Mouse (Mus musculus): ENCODE results near the gene Gtf2i. TPM values are rescaled to one million over a fixed set of nuclear protein-coding genes. Genes with fewer than 3 reads are reported as not detected.

Gene Gtf2i
- polyA plus RNA-seq, 1 experiment from 2014 or later = 195 TPM

DNA sequence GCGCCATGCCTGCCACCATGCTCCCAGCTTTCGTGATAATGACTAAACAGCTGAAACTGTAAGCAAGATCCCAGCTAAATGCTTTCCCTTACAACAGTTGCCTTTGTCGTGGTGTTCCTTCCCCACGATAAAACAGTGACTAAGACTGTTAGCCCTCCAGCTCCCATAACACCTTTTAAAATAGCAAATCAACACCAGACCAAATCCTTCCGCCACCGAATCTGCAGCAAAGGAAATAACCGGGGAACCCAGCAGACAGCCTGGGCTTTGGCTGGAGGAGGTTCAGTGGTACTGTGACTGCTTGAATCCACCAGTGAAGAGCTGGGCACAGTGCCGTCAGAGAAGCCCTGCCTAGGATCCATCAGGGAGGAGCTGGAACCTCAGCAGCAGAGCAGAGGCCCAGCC is 65.3 kb downstream of the Gtf2i start:
- Histone ChIP-seq H3K4me2 (no peak overlapping the region), H3K27ac (no peak overlapping the region; the same call in 1 of the 2 replicates), H3K27me3 (no peaks in the 10 kb centered on the region), H3K9me3 (replicated peaks) (no peaks in the 10 kb centered on the region), H3K4me1 (no peaks in the 10 kb centered on the region), H3K9ac (no peak overlapping the region), H3K4me3 (no peak overlapping the region), H3K36me3 (ENCODE audit: poor library complexity, severe bottlenecking) (peaks cover 98% of the 10 kb centered on the region)
- ATAC-seq = no peak
- WGBS = 93% methylated on average over 8 of the region's 8 CpGs

DNA sequence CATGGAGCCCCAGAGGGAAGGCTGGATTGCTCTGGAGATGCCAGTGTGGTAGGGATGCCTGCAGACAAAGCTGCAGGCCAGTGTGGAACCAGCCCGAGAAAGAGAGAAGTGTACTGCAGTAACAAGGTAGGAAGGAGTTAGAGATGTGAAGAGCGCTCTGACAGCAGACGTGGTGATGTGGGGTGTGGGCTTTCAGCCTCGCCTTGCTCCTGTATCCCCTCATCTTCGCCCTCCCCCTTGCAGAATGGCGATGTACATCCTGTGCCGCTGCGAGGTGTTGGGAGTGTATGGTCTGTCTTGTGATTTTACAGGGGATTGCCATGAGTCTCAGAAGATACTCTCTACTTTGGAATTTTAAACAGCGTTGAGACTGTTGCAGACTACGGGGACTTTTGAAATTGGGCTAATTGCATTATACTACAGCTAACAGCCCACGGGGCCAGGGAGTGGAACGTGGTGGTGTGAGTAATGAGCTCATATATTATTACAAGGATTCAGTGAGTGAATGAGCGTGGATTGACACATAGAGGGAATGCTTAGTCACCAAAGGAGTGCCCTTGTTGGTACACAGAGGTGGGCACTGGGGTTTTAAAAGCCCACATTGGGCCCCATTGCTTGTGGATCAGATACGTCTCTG is 65.8 kb downstream of the Gtf2i start:
- H3K27me3 ChIP-seq = no peaks in the 10 kb centered on the region
- no peak overlapping the region for H3K9ac ChIP-seq
- 90% methylated on average over 14 of the region's 14 CpGs for WGBS
- H3K4me2 ChIP-seq = no peak overlapping the region
- no peaks in the 10 kb centered on the region for H3K9me3 ChIP-seq (replicated peaks)
- no peak overlapping the region for H3K4me3 ChIP-seq
- no peak for ATAC-seq
- no peaks in the 10 kb centered on the region for H3K4me1 ChIP-seq
- H3K27ac ChIP-seq = no peak overlapping the region; the same call in 1 of the 2 replicates
- peaks cover 98% of the 10 kb centered on the region for H3K36me3 ChIP-seq (ENCODE audit: poor library complexity, severe bottlenecking)

DNA sequence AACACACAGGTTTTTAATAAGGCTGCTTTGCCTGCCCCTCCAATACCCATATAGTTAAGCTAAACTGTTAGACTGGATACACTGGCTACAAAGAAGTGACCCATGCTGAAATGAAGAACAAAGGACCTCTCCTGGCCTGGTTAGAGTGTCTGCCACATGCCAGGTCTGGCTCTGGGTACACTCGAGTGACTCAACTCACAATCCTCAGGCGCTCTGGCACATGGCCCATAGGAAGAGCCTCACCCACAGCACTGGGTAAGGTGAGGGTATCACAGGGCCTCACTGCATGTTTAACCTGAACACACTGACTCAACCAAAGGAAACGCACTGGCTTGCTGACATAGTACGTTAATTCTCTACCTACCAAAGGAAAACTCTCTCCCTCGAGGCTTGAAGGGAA is 68.4 kb downstream of the Gtf2i start:
- Histone ChIP-seq H3K9me3 (replicated peaks) (no peaks in the 10 kb centered on the region), H3K4me1 (no peaks in the 10 kb centered on the region), H3K27ac (no peak overlapping the region), H3K27me3 (no peaks in the 10 kb centered on the region), H3K4me3 (no peak overlapping the region), H3K9ac (no peak overlapping the region), H3K36me3 (ENCODE audit: poor library complexity, severe bottlenecking) (peaks cover 98% of the 10 kb centered on the region), H3K4me2 (no peak overlapping the region)
- ATAC-seq = no peak
- WGBS = 92% methylated on average over 5 of the region's 5 CpGs

GRCm38 (mm10) chr5:134244890-134245289 is 69.7 kb downstream of the Gtf2i start:
- Histone ChIP-seq H3K36me3 (ENCODE audit: poor library complexity, severe bottlenecking) (peaks cover 100% of the 10 kb centered on the region), H3K27me3 (no peaks in the 10 kb centered on the region), H3K27ac (no peak overlapping the region), H3K9me3 (replicated peaks) (no peaks in the 10 kb centered on the region), H3K4me1 (no peaks in the 10 kb centered on the region), H3K4me3 (no peak overlapping the region), H3K4me2 (no peak overlapping the region), H3K9ac (no peak overlapping the region)
- 96% methylated on average over 5 of the region's 5 CpGs for WGBS
- no peak for ATAC-seq

DNA sequence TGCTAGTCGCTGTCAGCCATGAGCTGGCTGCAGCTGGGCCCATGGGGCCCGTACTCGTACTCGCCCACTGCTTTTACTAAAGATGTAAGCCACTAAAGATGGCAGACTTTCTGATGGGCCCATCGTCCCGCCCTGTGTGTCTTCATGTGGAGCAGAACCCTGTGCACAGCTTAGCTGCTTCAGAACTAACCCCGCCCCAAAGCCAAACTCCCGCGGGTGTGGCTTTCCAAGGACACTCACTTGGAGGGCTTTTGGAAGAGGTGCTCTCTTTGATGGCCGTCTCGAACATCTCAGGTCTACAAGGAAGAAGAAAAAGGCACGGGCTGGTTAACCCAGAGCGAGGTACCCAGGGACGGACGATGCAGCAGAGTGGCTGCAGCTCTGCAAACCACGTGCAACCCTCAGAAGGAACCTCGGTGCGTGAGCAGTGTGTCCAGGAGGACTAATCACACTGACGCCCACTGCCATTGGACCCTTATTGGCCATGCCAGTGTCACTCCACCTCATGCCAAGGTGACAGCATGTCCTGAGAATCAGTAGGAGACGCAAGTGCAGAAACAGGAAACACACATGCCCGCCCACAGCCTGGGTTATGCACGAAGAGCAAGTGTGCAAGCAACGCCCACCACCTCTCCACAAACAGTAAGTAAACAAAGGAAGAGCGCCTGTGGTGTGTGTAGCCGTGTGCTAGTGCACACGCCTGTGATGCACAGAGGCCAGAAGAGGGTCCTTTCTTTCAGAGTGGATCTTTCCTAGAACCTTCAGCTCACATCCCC is 70.7 kb downstream of the Gtf2i start:
- H3K4me1 ChIP-seq = peaks cover 6% of the 10 kb centered on the region
- no peak overlapping the region for H3K27ac ChIP-seq
- ATAC-seq = no peak
- peaks cover 100% of the 10 kb centered on the region for H3K36me3 ChIP-seq (ENCODE audit: poor library complexity, severe bottlenecking)
- H3K4me2 ChIP-seq = no peak overlapping the region
- no peak overlapping the region for H3K9ac ChIP-seq
- H3K4me3 ChIP-seq = no peak overlapping the region
- no peaks in the 10 kb centered on the region for H3K9me3 ChIP-seq (replicated peaks)
- 93% methylated on average over 26 of the region's 26 CpGs for WGBS
- H3K27me3 ChIP-seq = no peaks in the 10 kb centered on the region

DNA sequence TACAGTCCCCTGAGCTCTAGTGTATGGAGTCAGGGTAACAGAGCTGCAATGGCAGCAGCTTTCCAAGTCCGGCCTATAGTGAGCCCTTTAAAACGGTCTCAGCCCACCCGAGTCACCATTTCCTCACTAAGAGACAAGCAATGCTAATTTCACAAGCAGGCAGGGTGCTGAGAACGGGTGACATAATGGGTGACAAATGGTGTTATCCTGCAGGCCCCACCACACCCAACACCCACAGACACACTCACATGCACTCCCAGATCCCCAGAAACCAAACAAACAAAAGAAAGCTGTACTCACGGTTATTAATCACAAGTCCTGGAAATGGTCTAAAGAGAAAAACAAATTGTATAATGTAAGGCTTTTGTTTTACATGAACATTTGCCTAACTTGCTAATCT is 72.7 kb downstream of the Gtf2i start:
- WGBS = 80% methylated on average over 5 of the region's 5 CpGs
- Histone ChIP-seq H3K4me2 (no peak overlapping the region), H3K9me3 (replicated peaks) (no peaks in the 10 kb centered on the region), H3K27ac (no peak overlapping the region), H3K36me3 (ENCODE audit: poor library complexity, severe bottlenecking) (peaks cover 100% of the 10 kb centered on the region), H3K27me3 (no peaks in the 10 kb centered on the region), H3K4me1 (peaks cover 16% of the 10 kb centered on the region), H3K9ac (no peak overlapping the region), H3K4me3 (no peak overlapping the region)
- no peak for ATAC-seq

DNA sequence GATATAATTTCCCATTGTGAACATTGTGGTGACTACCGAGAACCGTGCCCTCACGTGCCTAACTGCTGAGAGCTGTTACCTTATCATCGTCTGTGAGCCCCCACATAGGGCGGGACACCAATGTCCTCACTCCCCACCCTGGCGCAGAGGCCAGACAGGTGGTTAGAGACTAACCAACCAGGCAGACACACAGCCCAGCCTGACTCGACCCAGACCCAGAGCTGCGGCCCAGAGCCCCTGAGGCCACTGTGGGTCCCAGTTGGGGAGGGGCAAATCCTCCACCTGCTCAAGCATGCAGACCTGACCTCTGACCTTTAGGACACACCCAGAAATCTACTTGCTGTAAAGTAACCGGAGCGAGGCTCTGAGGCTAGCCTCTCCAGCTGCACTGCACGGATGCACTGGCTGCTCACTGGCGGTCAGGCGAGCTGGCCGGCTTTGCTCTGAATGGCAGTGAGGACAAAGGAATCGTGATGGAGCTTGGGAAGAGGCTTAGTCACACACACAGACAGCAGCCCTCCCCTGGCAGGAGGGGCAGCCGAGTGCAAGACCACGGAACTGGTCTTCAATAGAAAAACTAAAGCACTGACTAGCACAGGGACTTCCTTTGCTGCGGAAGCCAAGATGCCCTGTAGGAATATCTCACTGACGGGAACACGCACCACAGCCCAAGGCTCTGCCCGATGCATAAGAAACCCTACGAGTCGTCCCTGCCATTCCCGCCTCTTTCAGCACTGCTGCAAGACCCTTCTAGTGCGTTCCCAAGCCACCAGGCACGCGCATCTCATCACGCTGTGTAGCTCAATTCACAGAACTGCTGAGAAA is 76.4 kb downstream of the Gtf2i start:
- 40% methylated on average over 28 of the region's 28 CpGs for WGBS
- H3K4me2 ChIP-seq = no peak overlapping the region
- peaks cover 35% of the 10 kb centered on the region for H3K4me1 ChIP-seq
- H3K27ac ChIP-seq = peak overlapping the region; percentile 72
- H3K9ac ChIP-seq = peak overlapping the region; percentile 27
- no peaks in the 10 kb centered on the region for H3K9me3 ChIP-seq (replicated peaks)
- no peaks in the 10 kb centered on the region for H3K27me3 ChIP-seq
- H3K36me3 ChIP-seq (ENCODE audit: poor library complexity, severe bottlenecking) = peaks cover 80% of the 10 kb centered on the region
- H3K4me3 ChIP-seq = no peak overlapping the region
- ATAC-seq = peak; percentile 57; the same call in 1 of the 2 replicates

- Histone ChIP-seq H3K36me3 (ENCODE audit: poor library complexity, severe bottlenecking) (peaks cover 73% of the 10 kb centered on the region), H3K9me3 (replicated peaks) (no peaks in the 10 kb centered on the region), H3K4me1 (peaks cover 35% of the 10 kb centered on the region), H3K27me3 (no peaks in the 10 kb centered on the region), H3K27ac (no peak overlapping the region), H3K4me2 (no peak overlapping the region), H3K4me3 (no peak overlapping the region), H3K9ac (no peak overlapping the region)
- 93% methylated on average over 11 of the region's 11 CpGs for WGBS
- ATAC-seq = no peak
Measured at GRCm38 (mm10) chr5:134237508-134237907, 77.1 kb downstream of the Gtf2i start.

DNA sequence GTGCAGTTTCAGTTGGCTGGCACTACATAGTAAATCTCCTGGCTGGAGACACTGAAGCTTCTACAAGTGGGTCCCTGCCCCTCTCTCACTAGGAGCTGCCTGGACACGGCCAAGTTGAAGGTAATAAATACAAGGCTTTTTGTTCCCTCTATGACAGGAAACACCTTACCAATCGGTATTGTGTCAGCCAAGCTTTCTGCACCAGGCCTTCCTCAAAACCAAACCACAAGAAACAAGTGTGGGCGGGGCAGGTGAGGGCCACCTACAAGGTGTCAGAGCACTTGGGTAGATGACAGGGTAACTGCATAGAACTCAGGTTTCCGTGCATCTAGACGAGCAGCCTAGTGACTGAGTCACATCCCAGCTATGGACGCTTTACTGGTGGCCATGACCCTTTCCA is 77.8 kb downstream of the Gtf2i start:
- peaks cover 35% of the 10 kb centered on the region for H3K4me1 ChIP-seq
- H3K4me3 ChIP-seq = no peak overlapping the region
- H3K36me3 ChIP-seq (ENCODE audit: poor library complexity, severe bottlenecking) = peaks cover 66% of the 10 kb centered on the region
- 93% methylated on average over 6 of the region's 6 CpGs for WGBS
- H3K9me3 ChIP-seq (replicated peaks) = no peaks in the 10 kb centered on the region
- 0 out of 2 replicates have a peak overlapping the region, but pooled peaks have one; percentile 17 for H3K27ac ChIP-seq
- no peak overlapping the region for H3K9ac ChIP-seq
- H3K4me2 ChIP-seq = no peak overlapping the region
- H3K27me3 ChIP-seq = no peaks in the 10 kb centered on the region
- no peak for ATAC-seq

DNA sequence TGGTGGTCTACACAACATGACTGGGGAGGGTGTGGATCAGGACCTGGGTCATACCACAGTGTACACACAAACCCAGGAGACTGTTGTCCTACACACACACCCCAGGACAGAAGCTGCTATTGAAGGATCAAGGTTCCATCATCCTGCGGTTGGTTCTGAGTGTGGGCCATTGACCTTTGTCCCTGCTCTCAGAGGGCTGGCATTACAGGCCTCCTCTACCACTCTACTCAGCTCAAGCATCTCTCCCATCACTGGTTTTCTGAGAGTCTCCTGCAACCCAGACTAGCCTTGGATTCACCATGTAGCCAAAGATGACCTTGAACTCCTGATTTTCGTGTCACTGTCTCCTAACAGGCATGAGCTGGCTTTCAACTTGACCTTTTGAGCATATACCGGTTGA is 78.3 kb downstream of the Gtf2i start:
- Histone ChIP-seq H3K9me3 (replicated peaks) (no peaks in the 10 kb centered on the region), H3K4me3 (no peak overlapping the region), H3K4me1 (peaks cover 35% of the 10 kb centered on the region), H3K4me2 (no peak overlapping the region), H3K9ac (no peak overlapping the region), H3K27me3 (no peaks in the 10 kb centered on the region), H3K27ac (peak overlapping the region; percentile 75; the same call in 1 of the 2 replicates), H3K36me3 (ENCODE audit: poor library complexity, severe bottlenecking) (peaks cover 61% of the 10 kb centered on the region)
- WGBS = 95% methylated on average over 3 of the region's 3 CpGs
- ATAC-seq = no peak

DNA sequence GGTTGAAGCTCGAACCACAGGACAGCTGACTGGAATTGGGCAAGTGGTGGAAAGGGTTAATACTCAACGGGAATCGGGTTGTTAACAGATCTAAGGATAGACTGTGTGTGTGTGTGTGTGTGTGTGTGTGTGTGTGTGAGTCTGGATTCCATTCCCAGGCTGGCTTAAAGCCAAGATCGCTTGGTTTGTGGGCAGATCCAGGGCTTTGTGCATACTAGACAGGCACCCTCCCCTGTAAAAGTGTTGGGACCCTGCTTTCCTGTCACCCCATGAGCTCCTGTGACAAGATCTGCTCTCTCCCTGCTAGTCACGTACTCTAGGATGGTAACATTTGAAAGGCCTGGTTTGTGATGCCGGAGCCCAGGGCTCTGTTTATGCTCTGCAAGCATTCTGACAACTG is 79.4 kb downstream of the Gtf2i start:
- 36% methylated on average over 6 of the region's 6 CpGs for WGBS
- Histone ChIP-seq H3K4me1 (peaks cover 35% of the 10 kb centered on the region), H3K9ac (0 out of 2 replicates have a peak overlapping the region, but pooled peaks have one; percentile 12), H3K36me3 (ENCODE audit: poor library complexity, severe bottlenecking) (peaks cover 49% of the 10 kb centered on the region), H3K4me2 (no peak overlapping the region), H3K9me3 (replicated peaks) (no peaks in the 10 kb centered on the region), H3K4me3 (no peak overlapping the region), H3K27ac (peak overlapping the region; percentile 75), H3K27me3 (no peaks in the 10 kb centered on the region)
- peak; percentile 57; the same call in 1 of the 2 replicates for ATAC-seq

DNA sequence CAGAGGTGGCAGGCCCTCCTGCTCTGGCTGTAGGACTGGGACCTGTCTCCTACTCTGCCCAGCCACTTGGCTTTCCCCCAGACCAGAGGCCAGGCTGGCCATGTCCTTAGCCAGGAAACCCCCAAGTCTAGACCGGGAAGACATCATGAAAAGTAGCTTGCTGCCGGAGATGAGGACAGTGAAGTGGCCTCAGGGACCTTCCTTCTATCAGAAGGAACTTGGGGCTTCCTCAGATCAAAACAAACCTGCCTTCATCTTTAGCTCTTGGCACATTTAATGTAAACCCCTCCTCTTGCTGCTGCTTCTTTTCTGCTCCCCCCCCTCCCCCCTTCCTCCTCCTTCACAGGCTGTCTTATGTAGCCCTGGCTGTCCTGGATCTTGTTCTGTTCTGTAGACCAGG is 80.4 kb downstream of the Gtf2i start:
- WGBS = 73% methylated on average over 2 of the region's 2 CpGs
- no peak for ATAC-seq
- Histone ChIP-seq H3K9me3 (replicated peaks) (no peaks in the 10 kb centered on the region), H3K4me1 (peaks cover 33% of the 10 kb centered on the region), H3K36me3 (ENCODE audit: poor library complexity, severe bottlenecking) (peaks cover 40% of the 10 kb centered on the region), H3K4me2 (no peak overlapping the region), H3K27ac (peak overlapping the region; percentile 51), H3K4me3 (no peak overlapping the region), H3K27me3 (no peaks in the 10 kb centered on the region), H3K9ac (no peak overlapping the region)

Measured in forebrain, embryonic 13.5 days (tissue).